Mouse (Mus musculus) brain, embryonic 14.5 days (tissue): Measurements from ENCODE around the gene Amz2.

Experiments
- CTCF ChIP-seq: fragments of 200-500 bp; IDR thresholded peaks from 2 replicates; pipeline ENCODE4 v1.5.1; 2012; ENCODE audit warnings: inconsistent platforms, mild to moderate bottlenecking, moderate library complexity, borderline replicate concordance; ENCODE audit not compliant: insufficient read depth, insufficient read length; ENCODE audit errors: extremely low read depth
- POLR2A ChIP-seq: fragments of 200-500 bp; IDR thresholded peaks from 2 replicates; pipeline ENCODE4 v1.6.1; 2012; ENCODE audit warnings: mild to moderate bottlenecking, inconsistent platforms, borderline replicate concordance; ENCODE audit not compliant: poor library complexity, insufficient read depth, insufficient read length, severe bottlenecking; ENCODE audit errors: extremely low read depth

- TF ChIP-seq POLR2A (no peak), CTCF (no peak)
These were observed 2.5 kb upstream of the Amz2 start for GRCm38 (mm10) chr11:109423294-109423693.
